Mouse (Mus musculus) lung, adult 18-20 months (tissue): ENCODE results near the gene Mettl7a1.
"Not testable (repeated sequence)": the region's sequence is repeated elsewhere in the genome, so short reads cannot be mapped to it uniquely, and the experiment has no call there.

ENCODE experiments used
- DNase-seq, 2 experiments: peaks; one replicate each; pipeline ENCODE4 v3.0.0; 2022; ENCODE audit warnings: mixed read lengths in 2 of 2

Gene Mettl7a1

GRCm38 (mm10) chr15:100304019-100304991, at the start of gene Mettl7a1:
Gene Mettl7a1 (plus strand): TSS chr15:100304140.
- peak; percentile 87 to 90 for DNase-seq

- DNase-seq = no peak
Measured at GRCm38 (mm10) chr15:100256386-100256785, 47.6 kb upstream of the Mettl7a1 start.

GRCm38 (mm10) chr15:100257305-100257704, 46.6 kb upstream of the Mettl7a1 start:
- DNase-seq = no peak

- peak; percentile 42 to 61 for DNase-seq
Measured at GRCm38 (mm10) chr15:100258646-100259425, 45.1 kb upstream of the Mettl7a1 start.

GRCm38 (mm10) chr15:100260351-100260750, 43.6 kb upstream of the Mettl7a1 start:
- not testable (repeated sequence) for DNase-seq

- DNase-seq = no peak
Measured at GRCm38 (mm10) chr15:100263246-100263905, 40.6 kb upstream of the Mettl7a1 start.

- DNase-seq = no peak
Measured at GRCm38 (mm10) chr15:100265586-100266325, 38.2 kb upstream of the Mettl7a1 start.

- no peak for DNase-seq
Measured at GRCm38 (mm10) chr15:100268916-100269315, 35.0 kb upstream of the Mettl7a1 start.

- no peak for DNase-seq
Measured at GRCm38 (mm10) chr15:100269776-100270175, 34.2 kb upstream of the Mettl7a1 start.

GRCm38 (mm10) chr15:100270609-100271008, 33.3 kb upstream of the Mettl7a1 start:
- not testable (repeated sequence) for DNase-seq

- no peak for DNase-seq
Measured at GRCm38 (mm10) chr15:100271411-100271810, 32.5 kb upstream of the Mettl7a1 start.

GRCm38 (mm10) chr15:100273791-100274308, 30.1 kb upstream of the Mettl7a1 start:
- not testable (repeated sequence) for DNase-seq

GRCm38 (mm10) chr15:100274790-100275559, 29.0 kb upstream of the Mettl7a1 start:
- no peak for DNase-seq

- DNase-seq = no peak
Measured at GRCm38 (mm10) chr15:100276403-100276802, 27.5 kb upstream of the Mettl7a1 start.

GRCm38 (mm10) chr15:100277586-100277985, 26.4 kb upstream of the Mettl7a1 start:
- DNase-seq = no peak

- DNase-seq = no peak
Measured at GRCm38 (mm10) chr15:100280626-100281025, 23.3 kb upstream of the Mettl7a1 start, which contains the start of gene Tmprss12. Gene Tmprss12 (plus strand): TSS chr15:100280837.

- no peak for DNase-seq
Measured at GRCm38 (mm10) chr15:100288980-100289379, 15.0 kb upstream of the Mettl7a1 start.

GRCm38 (mm10) chr15:100290858-100291257, 13.1 kb upstream of the Mettl7a1 start:
- DNase-seq = no peak

GRCm38 (mm10) chr15:100292326-100292725, 11.6 kb upstream of the Mettl7a1 start:
- DNase-seq = no peak

- no peak for DNase-seq
Measured at GRCm38 (mm10) chr15:100297856-100298255, 6.1 kb upstream of the Mettl7a1 start.

- DNase-seq = no peak
Measured at GRCm38 (mm10) chr15:100300499-100300898, 3.4 kb upstream of the Mettl7a1 start.
